Mouse (Mus musculus) neural tube, embryonic 11.5 days (tissue): ENCODE measurements around the gene Il11ra1. TPM values are rescaled to one million over a fixed set of nuclear protein-coding genes. Genes with fewer than 3 reads are reported as not detected.
A peak's percentile ranks its signal among the peaks of the same experiment; 100 is the strongest.
"Not testable (repeated sequence)": the region's sequence is repeated elsewhere in the genome, so short reads cannot be mapped to it uniquely, and the experiment has no call there.

Experiments used
- ATAC-seq: fragments of 200-750 bp; cut with Nextera tagmentation; 2 replicates; pipeline ENCODE4 v1.8.0; 2017; ENCODE audit warnings: moderate number of reproducible peaks, mild to moderate bottlenecking, moderate TSS enrichment, moderate library complexity; ENCODE audit not compliant: insufficient read depth, low FRiP score, low TSS enrichment
- DNase-seq: peaks from one replicate; pipeline ENCODE4 v3.0.0-alpha.2; 2015; ENCODE audit warnings: low spot score
- H3K27ac ChIP-seq: fragments of 300-500 bp; sonication (generic); 2 replicates; pipeline ENCODE4 v1.5.1; 2014; ENCODE audit warnings: low read depth, mild to moderate bottlenecking, low read length
- H3K27me3 ChIP-seq: fragments of 300-500 bp; sonication (generic); 2 replicates; pipeline ENCODE4 v1.6.1; 2014; ENCODE audit warnings: mild to moderate bottlenecking, low read length, mixed read lengths; ENCODE audit not compliant: control insufficient read depth, insufficient read depth
- H3K36me3 ChIP-seq: fragments of 300-500 bp; sonication (generic); 2 replicates; pipeline ENCODE4 v1.6.1; 2014; ENCODE audit warnings: mild to moderate bottlenecking, low read length, moderate library complexity, mixed read lengths; ENCODE audit not compliant: control insufficient read depth, insufficient read depth
- H3K4me1 ChIP-seq: fragments of 300-500 bp; sonication (generic); 2 replicates; pipeline ENCODE4 v1.6.1; 2014; ENCODE audit warnings: low read length, mixed read lengths; ENCODE audit not compliant: control insufficient read depth, insufficient read depth
- H3K4me2 ChIP-seq: fragments of 300-500 bp; sonication (generic); 2 replicates; pipeline ENCODE4 v1.6.1; 2014; ENCODE audit warnings: low read depth, mild to moderate bottlenecking, moderate library complexity
- H3K4me3 ChIP-seq: fragments of 300-500 bp; sonication (generic); 2 replicates; pipeline ENCODE4 v1.5.1; 2014; ENCODE audit warnings: low read depth, low read length
- H3K9ac ChIP-seq: fragments of 300-500 bp; sonication (generic); 2 replicates; pipeline ENCODE4 v1.6.1; 2014; ENCODE audit warnings: mild to moderate bottlenecking, low read length
- H3K9me3 ChIP-seq: fragments of 300-500 bp; sonication (generic); 2 replicates; pipeline ENCODE4 v1.6.1; 2016; ENCODE audit warnings: low read length; ENCODE audit not compliant: control insufficient read depth
- WGBS: fragments of 180-500 bp; shearing (Covaris S2); extraction: QIAGEN DNeasy Blood & Tissue Kit; methylation state at CpG from one replicate; pipeline ENCODE4 v1.1.7; 2014; 5-methylcytosine and 5-hydroxymethylcytosine counted together
- polyA plus RNA-seq: library from polyadenylated mRNA; unstranded; fragments of >200 nt; fragmentation: Nextera tagmentation; extraction: Ambion mirVana; gene quantifications from 2 replicates; pipeline ENCODE4 v1.2.1, GENCODE M21; 2014

Il11ra1 gene
- 65.9 and 82.1 TPM in 2 replicates for polyA plus RNA-seq

DNA sequence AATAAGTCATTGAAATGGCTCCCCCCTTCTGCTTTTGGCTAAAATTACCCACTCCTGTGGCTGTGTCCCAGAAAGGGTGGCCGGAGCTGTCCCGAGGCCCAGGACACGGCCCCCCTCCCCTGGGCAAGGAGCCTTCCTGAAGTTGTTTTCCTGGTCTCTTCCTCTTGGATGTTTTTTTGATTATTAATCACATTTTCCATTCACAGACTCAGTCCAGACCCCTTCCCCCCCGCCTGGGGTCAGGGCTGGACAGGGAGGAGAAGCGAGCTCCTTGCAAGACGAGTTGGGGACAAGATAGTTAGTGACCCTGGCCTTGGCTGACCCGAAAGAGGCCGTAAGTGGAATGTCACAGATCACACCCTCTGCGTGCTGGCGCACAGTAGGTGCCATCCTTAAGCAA lies at the start of gene Il11ra1:
TSS of gene Il11ra1 (plus strand) at position 207 of the 400 bp plus-strand sequence.
- not testable (repeated sequence) for ATAC-seq, H3K4me3 ChIP-seq, H3K9ac ChIP-seq, H3K9me3 ChIP-seq, H3K4me1 ChIP-seq, DNase-seq, H3K27ac ChIP-seq, H3K4me2 ChIP-seq, H3K36me3 ChIP-seq, H3K27me3 ChIP-seq
- 73% methylated on average over 8 of the region's 10 CpGs for WGBS

DNA sequence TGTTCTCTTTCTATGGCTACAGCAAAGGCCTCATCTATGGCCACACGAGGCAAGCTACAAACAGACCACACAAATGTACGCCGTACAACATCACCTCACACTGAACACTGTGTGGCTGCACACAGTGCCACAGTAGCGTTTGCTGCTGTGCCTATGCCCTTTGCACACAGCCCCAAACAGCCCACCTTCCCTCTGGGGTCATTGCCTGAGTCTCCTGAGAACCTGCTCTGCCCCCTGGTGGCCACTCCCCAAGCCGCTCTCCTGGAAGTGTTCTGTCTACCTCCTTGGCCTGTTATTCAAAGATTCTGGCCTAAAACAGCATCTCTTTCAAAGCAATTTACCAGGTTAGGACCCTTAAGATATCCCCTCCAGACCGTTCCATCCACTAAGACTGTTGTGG lies 46.5 kb upstream of the Il11ra1 start:
- peak; percentile 89 for DNase-seq
- Histone ChIP-seq H3K9ac (no peak overlapping the region), H3K9me3 (no peaks in the 10 kb centered on the region), H3K4me3 (no peak overlapping the region), H3K4me2 (no peak overlapping the region), H3K27me3 (no peaks in the 10 kb centered on the region), H3K36me3 (peaks cover 6% of the 10 kb centered on the region), H3K27ac (no peak overlapping the region), H3K4me1 (peaks cover 7% of the 10 kb centered on the region)
- 41% methylated on average over 6 of the region's 6 CpGs for WGBS
- ATAC-seq = peak; percentile 65; the same call in 1 of the 2 replicates

DNA sequence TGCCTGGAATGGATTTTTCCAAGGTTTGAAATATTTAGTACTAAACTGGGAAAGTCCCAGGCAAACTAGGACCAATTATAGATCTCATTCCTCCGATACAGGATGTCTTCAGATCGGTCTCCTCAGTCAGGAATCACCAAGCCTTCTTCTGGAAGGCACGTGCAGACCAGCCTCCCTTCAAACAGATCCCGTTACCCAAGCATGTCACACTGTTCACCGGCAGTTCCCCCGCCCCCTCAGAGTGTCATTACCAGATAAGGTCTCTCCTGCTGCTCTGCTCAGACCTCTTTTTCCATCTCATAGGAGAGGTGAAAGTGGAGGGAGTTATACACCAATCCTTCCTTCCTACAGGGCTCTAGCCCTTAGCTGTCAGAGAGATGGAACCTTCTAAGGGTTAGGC lies 46.1 kb upstream of the Il11ra1 start:
- WGBS = 63% methylated on average over 6 of the region's 6 CpGs
- H3K9ac ChIP-seq = no peak overlapping the region
- no peaks in the 10 kb centered on the region for H3K27me3 ChIP-seq
- no peak for ATAC-seq
- peaks cover 6% of the 10 kb centered on the region for H3K36me3 ChIP-seq
- peaks cover 9% of the 10 kb centered on the region; the same call in 1 of the 2 replicates for H3K4me1 ChIP-seq
- H3K4me2 ChIP-seq = no peak overlapping the region
- no peaks in the 10 kb centered on the region for H3K9me3 ChIP-seq
- no peak overlapping the region for H3K4me3 ChIP-seq
- no peak overlapping the region for H3K27ac ChIP-seq
- no peak for DNase-seq

DNA sequence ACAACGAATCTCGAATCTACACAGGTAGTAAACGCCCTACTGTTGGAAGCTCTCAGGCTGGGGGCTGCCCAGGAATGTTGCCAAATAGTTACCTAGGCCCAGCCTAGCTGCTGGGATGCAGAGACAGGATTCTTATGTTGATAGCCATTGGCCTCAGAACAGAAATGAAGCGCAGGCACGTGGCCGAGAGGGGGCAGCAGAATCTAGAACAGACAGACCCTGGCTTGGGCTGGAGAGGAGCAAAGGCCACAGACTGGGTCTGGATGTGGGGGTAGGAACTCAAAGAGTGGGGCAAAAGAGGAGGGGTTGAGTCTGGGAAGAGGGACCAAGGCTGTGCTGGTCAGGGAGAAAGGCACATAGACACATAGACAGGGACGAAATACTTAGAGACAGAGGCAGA lies 45.6 kb upstream of the Il11ra1 start:
- ATAC-seq (no peak), DNase-seq (peak; percentile 78)
- 12% methylated on average over 7 of the region's 7 CpGs for WGBS
- Histone ChIP-seq H3K36me3 (peaks cover 6% of the 10 kb centered on the region), H3K4me1 (peaks cover 13% of the 10 kb centered on the region), H3K27me3 (no peaks in the 10 kb centered on the region), H3K27ac (no peak overlapping the region), H3K9me3 (no peaks in the 10 kb centered on the region), H3K9ac (no peak overlapping the region), H3K4me3 (no peak overlapping the region), H3K4me2 (no peak overlapping the region)

DNA sequence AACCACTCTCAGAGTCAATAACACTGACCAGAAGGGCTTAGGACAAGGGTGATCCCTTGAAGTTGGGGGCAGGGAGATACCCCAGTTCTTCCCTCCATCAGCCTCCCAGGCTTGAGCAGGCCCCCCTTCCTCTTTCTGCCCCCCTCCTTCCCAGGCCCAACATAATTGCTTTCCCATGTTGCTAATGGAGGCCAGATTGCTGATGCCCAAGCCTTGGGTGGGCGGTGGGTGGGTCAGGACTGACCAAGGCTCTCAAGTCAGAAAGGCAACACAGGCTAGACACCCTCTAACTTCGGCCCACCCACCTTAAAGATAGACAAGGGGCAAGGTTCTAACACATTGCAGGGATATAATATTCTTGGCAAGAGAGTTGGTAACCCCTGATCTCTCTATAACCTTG lies 44.3 kb upstream of the Il11ra1 start:
- no peaks in the 10 kb centered on the region for H3K9me3 ChIP-seq
- ATAC-seq (no peak), DNase-seq (peak; percentile 9)
- H3K4me3 ChIP-seq = no peak overlapping the region
- H3K27me3 ChIP-seq = no peaks in the 10 kb centered on the region
- H3K4me2 ChIP-seq = no peak overlapping the region
- peaks cover 24% of the 10 kb centered on the region for H3K4me1 ChIP-seq
- WGBS = 81% methylated on average over 2 of the region's 2 CpGs
- no peak overlapping the region for H3K9ac ChIP-seq
- H3K36me3 ChIP-seq = peaks cover 6% of the 10 kb centered on the region
- no peak overlapping the region for H3K27ac ChIP-seq

DNA sequence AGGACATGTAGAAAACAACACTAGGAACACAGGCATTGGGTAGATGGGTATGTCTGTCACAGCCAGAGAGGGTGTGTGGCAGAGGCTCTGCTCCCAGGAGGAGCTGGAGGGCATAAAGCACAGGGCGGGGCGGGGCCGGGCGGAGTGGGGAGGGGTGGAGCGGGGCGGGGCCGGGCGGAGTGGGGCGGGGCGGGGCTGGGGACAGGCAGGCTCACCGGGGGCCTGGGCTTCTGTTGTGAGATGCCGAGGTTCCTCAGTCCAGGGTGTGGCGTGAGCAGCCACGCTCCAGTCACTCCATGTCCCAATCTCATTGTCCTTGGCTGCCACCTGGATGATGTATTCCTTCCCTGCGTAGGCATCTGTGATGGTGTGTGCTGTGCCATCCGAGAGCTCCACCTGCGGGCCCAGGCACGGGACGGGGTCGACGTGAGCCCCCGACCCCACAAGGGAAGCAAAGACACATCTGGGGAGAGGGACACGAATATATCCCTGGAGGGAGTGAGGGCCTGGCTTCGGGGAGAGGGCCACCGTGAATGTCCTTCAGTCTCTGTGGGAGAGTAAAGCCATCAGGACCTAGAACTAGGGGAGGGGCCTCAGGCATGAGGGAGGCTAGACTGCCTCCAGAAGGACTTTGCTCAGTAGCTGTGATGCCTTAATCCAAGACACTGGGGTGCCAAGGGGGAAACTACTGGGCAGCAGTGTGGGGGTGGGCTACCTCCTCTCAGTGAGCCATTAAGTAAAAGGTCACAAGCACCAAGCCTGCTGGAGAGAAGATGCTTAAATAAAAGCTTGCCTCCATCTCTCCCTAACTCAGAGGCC lies 41.0 kb upstream of the Il11ra1 start:
- H3K9me3 ChIP-seq = no peaks in the 10 kb centered on the region
- ATAC-seq = peak; percentile 32; the same call in 1 of the 2 replicates
- H3K36me3 ChIP-seq = peaks cover 8% of the 10 kb centered on the region
- H3K4me3 ChIP-seq = no peak overlapping the region
- DNase-seq = no peak
- 14% methylated on average over 22 of the region's 25 CpGs for WGBS
- peak overlapping the region; percentile 17; the same call in 1 of the 2 replicates for H3K27ac ChIP-seq
- no peak overlapping the region for H3K4me2 ChIP-seq
- H3K4me1 ChIP-seq = peaks cover 48% of the 10 kb centered on the region
- no peak overlapping the region for H3K9ac ChIP-seq
- H3K27me3 ChIP-seq = no peaks in the 10 kb centered on the region

DNA sequence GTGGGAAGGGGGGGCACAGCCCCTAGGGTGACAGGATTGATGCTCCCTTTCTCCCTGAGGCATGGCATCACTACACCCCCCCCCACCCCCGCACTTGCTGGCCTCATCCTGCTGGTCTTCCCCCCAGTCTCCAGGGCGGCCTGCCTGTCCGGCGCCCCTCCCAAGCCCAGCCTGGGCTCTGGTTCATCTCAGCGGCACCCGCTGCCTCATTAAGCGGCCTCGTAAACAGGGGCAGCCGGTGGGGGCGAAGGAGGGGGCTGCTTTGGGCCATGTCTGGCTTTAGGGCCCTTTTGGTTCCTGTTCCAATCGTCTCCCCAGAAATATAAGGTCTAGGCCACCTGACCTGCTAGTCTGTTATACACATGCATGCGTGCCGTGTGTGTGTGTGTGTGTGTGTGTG lies 40.2 kb upstream of the Il11ra1 start:
- Histone ChIP-seq H3K27me3 (no peaks in the 10 kb centered on the region), H3K27ac (peak overlapping the region; percentile 51), H3K36me3 (peaks cover 8% of the 10 kb centered on the region), H3K4me1 (peaks cover 53% of the 10 kb centered on the region), H3K4me3 (no peak overlapping the region), H3K9me3 (no peaks in the 10 kb centered on the region), H3K4me2 (no peak overlapping the region), H3K9ac (peak overlapping the region; percentile 9; the same call in 1 of the 2 replicates)
- WGBS = 49% methylated on average over 13 of the region's 13 CpGs
- DNase-seq = no peak
- ATAC-seq = no peak

DNA sequence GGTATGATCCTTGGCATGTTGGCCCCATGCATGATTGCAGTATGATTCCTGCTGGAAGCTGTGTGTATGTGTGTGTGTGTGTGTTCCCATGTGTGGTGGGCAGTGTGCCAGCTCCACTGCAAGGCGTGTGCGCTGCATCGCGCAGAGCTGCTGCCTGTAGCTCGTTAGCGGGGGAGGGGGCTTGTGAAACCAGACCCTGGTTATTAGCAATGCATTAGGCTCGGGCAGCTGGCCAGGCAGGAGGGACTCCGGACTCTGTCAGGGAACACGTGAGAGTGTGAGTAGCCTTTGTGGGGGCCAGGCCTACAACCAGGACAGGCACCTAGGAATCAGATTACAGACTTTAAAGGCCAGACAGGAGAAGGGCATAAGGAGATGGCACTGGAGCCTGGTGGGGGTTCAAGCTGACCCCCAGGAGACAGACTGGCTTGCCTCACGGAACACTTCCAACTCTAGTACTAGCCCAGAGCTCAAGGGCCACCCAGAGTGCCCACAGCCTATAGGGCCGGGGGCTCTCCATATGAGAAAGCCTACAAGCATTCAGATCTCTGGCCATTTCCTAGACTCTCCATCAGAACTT lies 38.8 kb upstream of the Il11ra1 start:
- peak; percentile 73 for DNase-seq
- no peak for ATAC-seq
- Histone ChIP-seq H3K9ac (no peak overlapping the region), H3K4me1 (peaks cover 66% of the 10 kb centered on the region), H3K36me3 (peaks cover 8% of the 10 kb centered on the region), H3K4me3 (no peak overlapping the region), H3K27me3 (no peaks in the 10 kb centered on the region), H3K4me2 (no peak overlapping the region), H3K27ac (no peak overlapping the region), H3K9me3 (no peaks in the 10 kb centered on the region)
- 21% methylated on average over 11 of the region's 11 CpGs for WGBS

DNA sequence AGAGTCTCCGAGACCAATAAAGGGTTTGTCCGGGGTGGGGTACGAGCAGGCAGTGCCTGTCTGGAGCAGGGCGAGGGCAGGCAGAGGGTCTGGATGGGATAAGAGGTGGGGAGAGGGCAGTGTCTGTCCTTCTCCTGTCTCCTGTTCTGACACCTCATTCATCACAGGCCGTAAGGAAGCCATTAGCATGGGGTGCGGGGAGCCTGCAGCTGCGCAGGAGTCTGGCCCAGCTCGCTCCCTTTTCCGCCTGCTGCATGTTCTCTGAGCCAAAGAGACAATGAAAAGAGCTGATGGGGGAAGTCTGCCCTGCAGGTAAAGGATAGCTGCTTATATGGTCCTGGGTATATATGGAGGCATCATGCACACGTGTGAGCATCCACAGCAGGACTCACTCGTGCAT lies 37.1 kb upstream of the Il11ra1 start:
- peaks cover 69% of the 10 kb centered on the region for H3K4me1 ChIP-seq
- WGBS = 52% methylated on average over 11 of the region's 11 CpGs
- H3K4me2 ChIP-seq = no peak overlapping the region
- H3K9ac ChIP-seq = no peak overlapping the region
- no peaks in the 10 kb centered on the region for H3K27me3 ChIP-seq
- no peak for ATAC-seq
- H3K27ac ChIP-seq = 0 out of 2 replicates have a peak overlapping the region, but pooled peaks have one; percentile 23
- H3K36me3 ChIP-seq = peaks cover 6% of the 10 kb centered on the region
- H3K9me3 ChIP-seq = no peaks in the 10 kb centered on the region
- peak; percentile 56 for DNase-seq
- no peak overlapping the region for H3K4me3 ChIP-seq
